Comparison of ENCODE assay signal across 9 mouse cellular contexts in genomic region chr6:30375791-30376190, GRCm38 (mm10). TPM values are rescaled to one million over a fixed set of nuclear protein-coding genes. Genes with fewer than 3 reads are reported as not detected.
DNase-seq lines count a peak whose midpoint lies in the region; ATAC-seq lines count a peak whose summit lies in the region.
"Had no signal": no experiment of that assay in that cellular context is flagged by ENCODE, and none has a peak within 500 bp of the region (broad histone marks: within the 10 kb centered on the region; RNA-seq: fewer than 3 reads in every experiment).

No protein-coding gene starts in this region.

- no peak overlapping the region for H3K9ac ChIP-seq in embryonic facial prominence, embryonic 14.5 days (ENCODE audit: low read depth, low read length)
- H3K9ac ChIP-seq in forebrain, embryonic 13.5 days = no peak overlapping the region

- no peaks in the 10 kb centered on the region for H3K4me1 ChIP-seq in embryonic facial prominence, embryonic 14.5 days (ENCODE audit: control insufficient read depth, insufficient read depth, low read length)
- H3K4me1 ChIP-seq in embryonic facial prominence, embryonic 10.5 days = no peaks in the 10 kb centered on the region
- peaks cover 10% of the 10 kb centered on the region for H3K4me1 ChIP-seq in forebrain, embryonic 13.5 days

- no peaks in the 10 kb centered on the region for H3K27me3 ChIP-seq in embryonic facial prominence, embryonic 14.5 days (replicated peaks; ENCODE audit: control insufficient read depth, insufficient read depth, low read length)
- H3K27me3 ChIP-seq in embryonic facial prominence, embryonic 10.5 days (replicated peaks; ENCODE audit: low read depth, poor library complexity, severe bottlenecking) = no peaks in the 10 kb centered on the region
- H3K27me3 ChIP-seq in forebrain, embryonic 13.5 days = no peaks in the 10 kb centered on the region

- H3K27ac ChIP-seq in embryonic facial prominence, embryonic 14.5 days (replicated peaks; ENCODE audit: low read depth, low read length) = no peak overlapping the region
- no peak overlapping the region for H3K27ac ChIP-seq in embryonic facial prominence, embryonic 10.5 days (replicated peaks)
- H3K27ac ChIP-seq in forebrain, embryonic 13.5 days = no peak overlapping the region
- H3K27ac ChIP-seq: kidney, postnatal 0 days had no signal

- no peak overlapping the region for H3K4me2 ChIP-seq in embryonic facial prominence, embryonic 14.5 days (ENCODE audit: low read depth, low read length)
- no peak overlapping the region for H3K4me2 ChIP-seq in forebrain, embryonic 13.5 days

- no peaks in the 10 kb centered on the region for H3K9me3 ChIP-seq in embryonic facial prominence, embryonic 14.5 days (ENCODE audit: control insufficient read depth, low read length)
- no peaks in the 10 kb centered on the region for H3K9me3 ChIP-seq in embryonic facial prominence, embryonic 10.5 days
- H3K9me3 ChIP-seq in forebrain, embryonic 13.5 days (replicated peaks) = no peaks in the 10 kb centered on the region

- peak; percentile 12 for DNase-seq in embryonic facial prominence, embryonic 14.5 days (ENCODE audit: low spot score)
- no peak for DNase-seq in embryonic facial prominence, embryonic 10.5 days (ENCODE audit: low spot score)
- DNase-seq in adipocyte (ENCODE audit: low spot score) = peak; percentile 52
- peak; percentile 65 for DNase-seq in gastrocnemius, postnatal 25 days
- DNase-seq in heart, postnatal 4 days = peak; percentile 50
- no peak for DNase-seq in thymus, postnatal 0 days (ENCODE audit: low spot score)
- DNase-seq in B cell, adult 2 months = no peak

- peaks cover 96% of the 10 kb centered on the region for H3K36me3 ChIP-seq in embryonic facial prominence, embryonic 14.5 days (ENCODE audit: control insufficient read depth, insufficient read depth, low read length)
- H3K36me3 ChIP-seq in embryonic facial prominence, embryonic 10.5 days (replicated peaks) = peaks cover 100% of the 10 kb centered on the region
- peaks cover 89% of the 10 kb centered on the region for H3K36me3 ChIP-seq in forebrain, embryonic 13.5 days (ENCODE audit: poor library complexity, severe bottlenecking)

- no peak overlapping the region for H3K4me3 ChIP-seq in embryonic facial prominence, embryonic 14.5 days (ENCODE audit: low read depth, low read length)
- H3K4me3 ChIP-seq in embryonic facial prominence, embryonic 10.5 days = no peak overlapping the region
- H3K4me3 ChIP-seq in forebrain, embryonic 13.5 days = no peak overlapping the region

- 84% methylated on average over 1 of the region's 1 CpGs for WGBS in embryonic facial prominence, embryonic 14.5 days
- 98% methylated on average over 1 of the region's 1 CpGs for WGBS in embryonic facial prominence, embryonic 10.5 days
- WGBS in forebrain, embryonic 13.5 days = 97% methylated on average over 1 of the region's 1 CpGs

- ATAC-seq in embryonic facial prominence, embryonic 14.5 days (ENCODE audit: low read depth) = no peak
- ATAC-seq in forebrain, embryonic 13.5 days = no peak

RNA-seq across cellular contexts. Expression of gene Zc3hc1, which starts 15.0 kb away (rescaled TPM):
- polyA plus RNA-seq in embryonic facial prominence, embryonic 14.5 days (2014; fragmentation: Nextera tagmentation; extraction: Ambion mirVana) = 52.8 and 60.5 TPM in 2 replicates
- polyA plus RNA-seq in embryonic facial prominence, embryonic 10.5 days (2016; fragmentation: Nextera tagmentation; extraction: Ambion mirVana) = 84.6 and 90.8 TPM in 2 replicates
- 10 to 100 TPM; 15.2 to 15.8 TPM for total RNA-seq in gastrocnemius, postnatal 25 days (2021)
- total RNA-seq in heart, postnatal 4 days (2021) = 10 to 100 TPM; 22.9 to 24.5 TPM
- polyA plus RNA-seq in thymus, postnatal 0 days (2015; fragmentation: Nextera tagmentation; extraction: Ambion mirVana) = 48.8 and 49.2 TPM in 2 replicates
- 69.2 and 77.7 TPM in 2 replicates for polyA plus RNA-seq in forebrain, embryonic 13.5 days (2015; fragmentation: Nextera tagmentation; extraction: Ambion mirVana)

RNA-seq across cellular contexts. Expression of gene Klhdc10, which starts 25.9 kb away (rescaled TPM):
- polyA plus RNA-seq in embryonic facial prominence, embryonic 14.5 days (2014; fragmentation: Nextera tagmentation; extraction: Ambion mirVana) = 43.7 and 44.7 TPM in 2 replicates
- 36.2 and 37.3 TPM in 2 replicates for polyA plus RNA-seq in embryonic facial prominence, embryonic 10.5 days (2016; fragmentation: Nextera tagmentation; extraction: Ambion mirVana)
- total RNA-seq in gastrocnemius, postnatal 25 days (2021) = 10 to 100 TPM; 44.3 to 46.2 TPM
- 10 to 100 TPM; 74.4 to 75.9 TPM for total RNA-seq in heart, postnatal 4 days (2021)
- polyA plus RNA-seq in thymus, postnatal 0 days (2015; fragmentation: Nextera tagmentation; extraction: Ambion mirVana) = 7.9 and 8.3 TPM in 2 replicates
- polyA plus RNA-seq in forebrain, embryonic 13.5 days (2015; fragmentation: Nextera tagmentation; extraction: Ambion mirVana) = 26.9 and 28.5 TPM in 2 replicates

Comparison
In these comparisons a context has a peak if more than half of its experiments do, and no peak if none do; other contexts are left out.
1. DNase-seq: peak in embryonic facial prominence, embryonic 14.5 days (single experiment), adipocyte (single experiment), gastrocnemius, postnatal 25 days (single experiment) and heart, postnatal 4 days (single experiment); none in embryonic facial prominence, embryonic 10.5 days (single experiment), thymus, postnatal 0 days (single experiment) and B cell, adult 2 months (0 of 2).